Mouse (Mus musculus) frontal cortex, postnatal 14 days (tissue): Measurements from ENCODE around the gene Hmgcll1.

Source experiments
- DNase-seq, 2 experiments: peaks; one replicate each; pipeline ENCODE4 v3.0.0; 2022; ENCODE audit warnings: low spot score in 2 of 2

The Hmgcll1 gene

DNA sequence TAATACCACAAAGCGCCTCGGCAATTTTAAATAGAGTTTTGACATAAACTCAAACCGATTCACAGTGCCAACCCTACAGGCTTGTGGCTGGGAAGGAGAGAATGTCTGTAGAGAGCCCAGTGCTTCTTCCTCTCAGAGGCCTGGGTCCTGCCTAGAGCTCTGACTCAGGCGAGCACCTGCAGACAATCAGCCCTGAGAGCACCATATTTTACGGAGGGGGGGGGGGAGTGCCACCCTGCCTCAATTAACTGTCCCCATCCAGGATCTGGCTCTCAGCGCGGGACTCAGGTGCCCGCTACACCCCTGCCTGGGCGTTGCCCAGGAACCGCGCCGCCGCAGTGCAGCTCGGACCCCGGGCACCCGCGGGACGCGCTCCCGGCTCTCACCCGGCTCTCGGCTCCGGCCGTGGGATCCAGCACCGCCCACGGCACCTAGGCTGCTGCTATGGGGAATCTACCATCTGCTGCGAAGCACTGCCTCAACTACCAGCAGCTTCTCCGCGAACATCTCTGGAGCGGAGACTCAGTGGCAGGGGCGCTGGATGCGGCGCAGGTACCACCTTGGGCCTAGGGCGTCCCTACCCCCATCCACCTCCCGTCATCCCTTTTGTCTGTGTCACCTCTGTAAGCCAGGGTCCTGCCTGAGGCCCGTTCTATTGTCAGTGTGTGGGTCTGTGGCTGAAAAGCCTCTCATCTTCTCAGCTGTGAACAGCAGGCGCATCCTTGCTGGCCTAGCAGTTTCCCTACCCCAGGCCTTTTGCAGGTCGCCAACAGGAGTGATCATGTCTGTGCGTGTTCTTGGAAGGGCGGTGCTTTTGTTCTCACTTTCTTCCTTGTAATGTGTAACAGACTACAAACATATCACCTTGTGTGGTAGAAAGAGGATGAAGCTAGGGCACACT is at the start of gene Hmgcll1:
TSS of gene Hmgcll1 (plus strand) at position 225 of the 901 bp plus-strand sequence.
- peak; percentile 47 for DNase-seq

DNA sequence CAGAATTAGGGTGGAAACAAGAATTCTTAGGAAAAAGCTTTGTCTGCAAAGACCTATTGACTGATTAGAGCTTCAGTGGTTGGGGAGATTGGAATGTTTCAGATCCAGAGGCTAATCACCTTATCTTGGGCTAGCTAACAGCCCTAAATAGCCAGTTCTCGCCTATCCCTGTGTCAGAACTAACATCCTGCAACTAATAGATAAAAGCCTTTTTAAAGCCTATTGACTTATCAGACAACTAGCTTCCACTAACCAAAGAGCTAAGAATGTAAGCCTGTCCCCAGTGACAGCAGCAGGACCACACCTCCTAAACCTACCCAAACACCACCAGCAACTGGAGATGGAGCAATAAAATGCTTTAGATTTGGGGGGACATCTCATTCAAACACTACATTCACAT is 34.6 kb upstream of the Hmgcll1 start:
- DNase-seq = no peak

DNA sequence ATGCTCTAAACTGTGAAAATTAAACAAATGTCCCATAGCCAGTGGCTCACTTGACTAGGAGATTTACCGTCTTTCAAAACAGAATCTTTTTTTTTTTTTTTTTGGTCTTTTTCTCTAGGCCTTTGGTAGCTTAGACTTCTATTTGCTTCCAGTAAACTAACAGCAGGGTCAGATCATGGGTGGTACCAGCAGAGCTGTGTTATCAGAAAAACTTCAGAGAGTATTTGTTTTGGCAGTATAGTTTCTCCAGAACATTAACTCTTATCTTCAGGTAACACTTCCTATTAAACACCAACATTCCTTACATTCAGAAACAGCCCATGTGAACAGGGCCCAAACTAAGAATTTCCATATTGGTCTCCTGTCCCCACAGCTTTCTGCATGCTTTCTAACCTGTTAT is 33.5 kb upstream of the Hmgcll1 start:
- no peak for DNase-seq

DNA sequence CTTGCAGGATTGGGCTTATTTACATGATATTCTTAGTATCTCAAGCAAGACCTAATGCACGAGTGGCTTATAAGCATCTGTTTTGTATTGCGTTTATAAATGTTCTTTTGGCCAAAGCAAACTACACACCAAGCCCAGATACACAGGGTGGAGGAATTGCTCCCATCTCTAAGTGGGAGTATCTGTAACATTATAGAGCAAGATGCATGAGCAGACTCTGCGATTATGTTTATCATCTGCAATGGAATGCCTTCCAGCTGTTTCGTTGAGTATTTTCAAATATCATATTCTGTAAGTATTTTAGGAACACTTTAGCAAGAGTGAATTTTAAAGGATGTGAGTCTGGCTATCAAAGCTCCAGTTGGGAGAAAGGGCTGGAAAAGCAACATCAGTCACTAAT is 25.2 kb upstream of the Hmgcll1 start:
- DNase-seq = no peak

DNA sequence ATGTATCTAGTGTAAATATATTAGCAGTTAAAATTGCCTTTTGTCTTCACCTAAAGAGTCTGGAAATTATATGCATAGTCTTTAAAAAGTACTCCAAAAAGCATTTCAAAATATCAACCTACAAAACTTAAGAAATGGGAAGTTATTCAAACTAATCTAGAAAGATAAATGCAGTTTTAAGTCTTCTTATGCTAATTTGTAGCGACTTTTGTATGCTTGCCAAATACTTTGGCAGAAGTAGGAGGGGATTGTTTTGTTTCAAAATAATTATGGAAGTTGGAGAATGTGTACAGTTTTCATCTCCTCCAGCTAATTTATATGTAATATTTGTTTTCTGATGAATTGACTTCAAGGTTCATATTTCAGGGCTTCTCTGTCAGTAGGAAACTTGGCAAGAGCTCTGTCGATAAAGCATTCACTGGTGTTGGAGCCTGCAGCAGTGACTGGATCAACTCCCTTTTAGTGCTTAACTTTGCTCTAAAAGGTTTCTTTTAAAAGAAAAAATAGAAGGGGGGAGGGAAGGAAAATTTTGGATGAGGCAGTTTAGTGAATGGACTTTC is 15.8 kb upstream of the Hmgcll1 start:
- no peak for DNase-seq

DNA sequence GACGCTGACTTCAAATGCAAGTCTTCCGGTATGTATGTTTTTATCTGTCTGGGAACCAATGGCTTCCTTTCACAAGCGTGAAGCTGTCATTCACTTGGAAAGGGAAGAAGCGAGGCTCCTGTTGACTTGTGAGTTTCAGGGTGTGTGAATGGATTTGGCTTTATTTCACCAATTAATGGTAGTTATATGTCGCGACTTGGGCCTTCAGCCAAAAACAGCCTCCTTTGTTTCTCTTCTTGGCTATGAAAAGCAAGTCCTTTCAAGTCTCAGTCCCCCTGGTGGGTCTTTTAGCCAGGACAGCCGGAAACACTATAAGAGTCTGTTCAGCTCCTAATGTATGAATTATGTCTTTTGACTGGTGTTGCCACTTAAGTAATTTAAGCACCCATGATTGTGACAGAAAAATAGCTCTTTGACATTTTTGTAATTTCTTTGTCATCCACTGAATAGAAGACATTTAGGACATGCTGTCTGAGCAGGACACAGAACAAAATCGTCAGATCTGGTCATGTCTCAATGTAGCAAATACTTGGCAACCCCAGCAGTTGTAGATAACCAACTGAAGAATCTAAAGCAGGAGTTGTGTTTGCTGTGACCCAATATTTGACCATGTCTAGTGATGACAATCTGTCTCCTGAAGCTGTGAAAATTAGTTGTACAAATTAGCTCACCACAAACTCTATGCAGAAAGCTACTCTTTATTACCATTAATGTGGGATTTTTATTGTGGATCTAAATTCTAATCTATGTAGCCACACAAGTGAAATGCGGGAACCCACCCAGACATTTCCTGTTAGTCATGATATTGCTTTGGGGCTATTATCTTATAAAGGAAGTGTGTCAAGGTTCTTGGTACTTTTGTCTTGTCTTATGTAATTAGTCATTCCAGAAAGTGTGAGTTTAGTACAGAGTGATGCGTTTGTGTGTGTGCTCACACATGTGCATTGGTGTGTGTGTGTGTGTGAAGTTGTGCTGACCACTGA is 13.5 kb upstream of the Hmgcll1 start:
- DNase-seq = no peak

DNA sequence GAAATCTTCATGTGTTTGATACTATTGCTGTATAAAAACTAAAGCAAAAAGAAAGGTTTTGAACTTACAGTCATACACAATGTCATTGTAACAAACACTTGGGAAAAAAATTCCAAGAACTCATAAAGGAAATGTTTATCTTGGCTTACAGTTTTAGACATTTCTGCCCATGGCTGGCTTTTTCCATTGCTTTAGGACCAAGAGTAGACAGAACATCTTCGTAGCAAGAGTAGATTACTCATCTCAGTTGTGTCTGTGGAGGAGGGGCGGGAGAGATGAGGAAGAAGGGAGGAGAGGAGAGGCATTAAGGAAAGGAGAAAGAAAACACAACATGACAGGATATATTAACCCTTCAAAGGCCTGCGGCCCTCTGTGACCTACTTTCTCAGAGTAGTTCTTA is 11.6 kb upstream of the Hmgcll1 start:
- no peak for DNase-seq

DNA sequence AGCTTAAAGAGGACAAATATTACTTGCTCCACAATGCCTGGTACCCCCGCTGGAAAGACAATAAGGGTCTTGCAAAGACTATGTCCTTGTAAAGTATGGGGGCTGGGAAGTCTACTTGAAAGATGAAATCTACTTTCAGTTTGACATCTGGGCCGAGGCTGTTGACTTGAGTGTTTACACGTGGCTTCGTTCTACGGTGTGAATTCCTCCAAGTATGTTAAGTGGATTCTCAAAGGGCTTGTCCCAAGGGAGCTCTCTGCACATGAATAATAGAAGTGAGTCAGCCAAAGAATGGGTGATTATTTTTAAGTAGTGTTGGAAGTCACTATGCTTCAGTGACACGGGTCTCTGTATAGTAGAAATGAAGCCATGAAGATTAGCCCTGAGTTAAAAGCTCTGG is 11.0 kb upstream of the Hmgcll1 start:
- no peak for DNase-seq

DNA sequence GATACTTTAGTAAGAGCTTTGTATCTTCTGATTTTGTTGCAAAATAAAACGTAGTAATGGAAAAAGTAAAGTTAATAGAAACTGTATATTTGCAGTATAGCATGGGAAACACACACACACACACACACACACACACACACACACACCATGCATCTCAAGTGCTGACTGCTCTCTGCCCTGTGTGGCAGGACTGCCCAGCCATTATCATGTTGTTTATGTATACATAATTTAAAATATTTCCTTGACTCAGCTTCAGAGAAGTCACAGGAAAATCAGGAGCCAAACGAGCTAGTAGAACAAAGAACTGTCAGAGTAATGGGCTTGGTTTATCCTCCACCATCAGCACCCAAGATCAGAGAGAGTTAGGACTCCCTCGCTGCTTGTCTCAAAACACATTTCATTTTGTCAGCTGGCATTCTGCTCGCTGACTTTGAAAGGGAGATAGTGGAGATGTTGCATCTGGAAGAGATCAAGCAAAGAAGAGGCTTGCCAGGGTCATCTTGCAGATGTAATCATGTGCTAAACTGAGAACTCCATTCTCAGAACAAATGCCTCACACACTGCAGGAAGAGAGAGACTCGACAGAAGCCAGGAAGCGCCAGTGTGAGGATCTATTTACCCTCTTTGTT is 7.2 kb upstream of the Hmgcll1 start:
- DNase-seq = no peak

DNA sequence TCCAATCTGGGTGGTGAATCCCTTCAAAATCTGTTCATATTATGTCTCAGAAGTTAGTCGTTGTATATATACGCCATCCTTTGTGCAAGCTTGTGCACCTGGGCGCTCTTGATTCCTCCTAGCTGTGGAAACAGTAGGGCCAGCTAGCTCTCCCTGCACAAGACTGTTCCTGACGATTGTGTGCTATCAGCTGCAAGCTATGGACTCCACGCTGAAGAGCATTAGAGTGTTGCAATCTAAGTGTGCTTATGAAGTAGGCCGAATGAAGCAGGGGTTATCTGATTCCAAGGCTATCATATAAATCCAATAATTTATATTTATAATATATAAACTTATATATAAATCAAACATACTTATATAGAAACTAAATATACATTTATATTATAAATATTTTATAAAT is 866 bp upstream of the Hmgcll1 start:
- no peak for DNase-seq

DNA sequence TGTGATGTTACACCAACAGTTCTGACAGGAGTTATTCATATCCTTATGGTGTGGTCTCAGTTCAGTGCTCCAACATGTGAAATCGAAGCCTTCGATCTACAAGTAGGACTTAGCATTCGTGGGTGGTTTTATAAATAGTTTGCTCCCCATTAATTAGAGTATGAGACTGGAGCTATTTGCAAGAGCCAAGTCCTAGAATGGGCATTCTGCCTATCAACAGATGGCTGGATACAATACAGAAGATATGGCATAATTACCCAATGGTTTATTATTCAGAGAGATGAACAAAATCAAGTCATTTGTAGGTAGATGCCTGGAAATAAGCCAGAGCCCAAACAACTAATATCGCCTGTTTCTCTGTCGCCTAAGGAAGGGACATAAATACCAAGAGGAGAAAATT is 1.3 kb downstream of the Hmgcll1 start:
- DNase-seq = no peak

DNA sequence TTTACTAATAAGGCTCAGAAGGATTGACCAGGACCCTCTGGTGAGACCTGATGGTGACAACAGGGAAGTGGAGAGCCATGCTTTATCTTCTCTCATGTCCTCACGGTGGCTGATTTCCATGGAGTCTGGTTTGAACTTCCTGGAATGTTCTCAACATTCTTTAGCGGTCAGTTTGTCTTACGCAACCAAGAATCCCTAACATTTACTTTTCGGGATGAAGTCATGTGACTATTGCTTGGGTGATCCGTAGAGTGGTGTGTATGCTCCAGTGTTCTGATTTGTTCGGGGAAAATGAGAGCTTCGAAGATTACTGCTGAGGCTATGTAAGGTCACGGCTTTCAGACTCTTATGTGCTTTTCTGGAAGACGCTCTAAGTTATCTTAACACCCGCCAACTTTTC is 1.9 kb downstream of the Hmgcll1 start:
- DNase-seq = no peak

DNA sequence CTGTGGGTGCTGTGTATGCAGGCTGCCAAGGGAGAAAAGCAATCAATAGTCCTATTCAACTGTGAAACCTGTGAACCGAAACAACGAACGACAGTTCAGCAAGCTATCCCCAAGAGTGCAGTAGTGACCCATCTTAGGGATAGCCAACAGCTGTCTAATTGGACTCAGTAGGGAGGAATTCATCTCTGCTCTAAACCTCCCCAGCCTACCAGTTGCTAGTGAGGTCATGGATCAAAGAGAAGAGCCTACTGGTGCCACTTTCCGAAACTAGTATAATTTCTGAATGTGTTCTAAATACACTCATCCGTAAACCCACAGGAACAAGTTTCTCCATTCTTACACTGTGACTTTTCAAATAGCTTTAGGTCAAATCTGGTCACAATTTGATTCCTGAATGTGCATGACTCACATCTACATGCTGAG is 8.9 kb downstream of the Hmgcll1 start:
- no peak for DNase-seq

DNA sequence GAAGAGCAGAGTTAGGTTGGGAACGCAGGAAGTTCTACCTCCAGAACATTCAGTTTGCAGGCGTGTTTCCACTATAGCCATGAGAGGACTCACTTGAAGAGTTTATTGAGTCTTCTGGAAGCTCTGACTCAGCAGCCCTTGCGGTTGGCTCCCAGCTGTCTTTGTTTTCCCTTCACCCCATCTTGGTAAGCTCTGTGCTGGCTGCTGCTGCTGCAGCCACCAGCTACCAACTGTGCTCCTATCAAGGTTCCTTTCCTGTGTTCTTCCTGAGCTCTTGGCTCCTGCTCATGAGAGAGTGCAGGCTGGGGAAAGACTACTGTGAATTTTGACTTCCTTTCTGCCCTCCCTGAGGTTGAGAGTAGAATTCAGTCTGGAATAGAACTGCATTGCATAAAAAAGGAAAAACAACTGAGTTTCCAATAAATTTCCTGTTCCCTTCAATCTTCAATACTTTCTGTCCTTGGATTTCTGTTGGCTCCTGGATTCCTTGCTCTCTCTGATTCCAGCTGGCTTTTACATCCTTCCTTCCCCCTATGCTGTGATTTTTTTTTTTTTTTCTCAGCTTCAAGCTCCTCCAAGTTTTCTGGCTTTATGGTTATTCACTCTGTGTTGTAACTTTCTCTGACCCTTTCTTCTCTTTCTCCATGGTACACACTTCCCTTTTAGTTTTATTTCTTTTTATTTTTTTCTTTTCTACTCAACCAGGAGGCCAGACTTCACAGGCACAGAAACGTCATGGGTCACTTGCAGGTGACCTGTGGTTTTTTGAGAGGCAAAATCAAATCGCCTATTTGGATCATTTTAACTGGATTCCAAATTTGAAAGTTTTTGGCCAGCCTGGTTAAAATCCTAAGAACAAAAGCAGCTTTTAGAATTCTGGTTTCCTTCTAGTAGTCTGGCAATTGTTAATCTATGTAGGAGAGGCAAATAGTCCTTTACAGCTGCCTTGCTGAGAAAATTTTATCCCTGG is 9.9 kb downstream of the Hmgcll1 start:
- DNase-seq = no peak

DNA sequence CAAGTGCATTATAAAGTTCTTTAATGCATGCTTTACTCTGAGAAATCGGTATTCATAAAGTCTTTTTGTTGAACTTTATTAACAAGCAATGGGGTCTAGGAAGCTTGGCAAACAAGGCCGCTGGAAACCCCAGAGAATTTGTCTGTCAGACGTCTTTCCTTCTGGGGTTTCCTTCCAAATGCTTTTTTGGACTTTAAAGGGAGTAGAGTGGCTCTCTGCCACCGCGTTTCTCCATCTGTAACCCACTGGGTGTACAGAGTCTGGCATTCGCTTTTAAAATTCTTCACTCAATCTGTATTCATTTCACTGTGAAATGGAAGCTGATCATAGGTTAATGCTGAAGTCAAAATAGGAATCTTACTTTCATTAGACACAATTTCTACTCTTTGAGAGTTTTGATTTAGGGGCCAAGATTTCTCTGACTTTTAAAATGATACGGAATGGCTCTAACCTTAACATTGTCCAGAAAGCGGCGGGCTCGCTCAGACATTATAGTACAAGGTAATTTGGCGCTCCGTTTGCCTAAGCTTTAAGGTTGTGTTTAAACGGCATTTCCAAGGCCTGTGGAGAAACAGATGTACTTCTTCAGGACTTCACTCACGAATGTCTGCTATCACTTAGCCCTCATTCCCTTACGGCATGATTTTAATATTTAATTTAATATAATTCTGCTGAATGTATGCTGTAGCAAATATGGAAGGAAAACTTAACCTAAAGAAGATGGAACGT is 15.0 kb downstream of the Hmgcll1 start:
- DNase-seq = no peak

DNA sequence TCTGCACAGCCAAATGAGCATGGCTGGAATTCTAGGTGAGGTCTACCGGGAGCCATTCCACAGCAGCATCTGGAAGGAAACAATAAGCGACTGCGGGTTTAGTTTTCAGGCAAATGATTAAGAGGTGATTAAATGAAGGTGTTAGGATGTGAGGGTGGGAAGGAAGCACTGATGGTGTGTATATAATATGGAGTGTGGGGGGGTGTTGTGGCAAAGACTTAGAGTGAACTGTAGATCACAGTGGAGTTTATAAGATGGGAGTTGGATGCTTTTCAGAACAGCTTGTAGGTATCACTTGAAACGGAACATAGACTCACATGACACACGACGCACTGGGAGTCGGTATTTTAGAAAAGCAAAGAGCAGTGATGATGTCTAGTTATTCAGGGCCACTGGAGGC is 20.4 kb downstream of the Hmgcll1 start:
- DNase-seq = no peak

DNA sequence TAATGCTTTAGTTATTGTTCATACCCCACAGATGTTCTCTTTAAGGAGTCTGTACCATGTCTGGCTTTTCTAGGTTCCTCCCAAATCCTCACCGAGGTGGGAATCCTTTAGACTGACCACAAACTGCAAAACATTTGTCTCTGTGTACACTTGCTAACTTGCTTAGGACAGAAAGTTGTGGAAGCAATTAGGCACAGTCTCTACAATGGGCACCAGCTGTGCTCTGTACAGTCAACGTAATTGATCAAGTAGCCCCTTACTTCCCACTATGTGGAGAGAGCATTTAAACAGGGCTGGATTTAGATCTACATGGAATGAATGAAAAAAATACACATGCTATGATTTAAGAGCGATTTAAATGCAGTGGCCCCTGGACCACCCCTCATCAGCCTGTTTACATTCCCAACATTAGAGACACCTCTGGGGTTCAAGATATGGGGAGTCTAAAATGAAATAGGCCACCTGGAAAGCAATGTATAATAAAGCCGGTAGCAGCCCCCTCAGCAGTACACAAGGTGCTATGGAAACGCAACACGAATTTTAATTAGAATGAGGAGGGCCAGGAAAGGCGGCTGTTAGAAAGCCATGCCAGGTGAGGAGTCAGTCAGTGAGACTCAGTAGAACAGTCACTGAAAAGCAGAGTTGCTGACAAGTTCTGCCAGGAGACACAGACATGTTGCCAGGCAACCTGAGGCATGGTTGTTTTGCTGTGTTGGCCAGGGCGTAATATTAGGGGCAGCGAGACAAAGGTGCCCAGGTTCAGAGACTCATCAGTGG is 23.9 kb downstream of the Hmgcll1 start:
- DNase-seq = no peak

DNA sequence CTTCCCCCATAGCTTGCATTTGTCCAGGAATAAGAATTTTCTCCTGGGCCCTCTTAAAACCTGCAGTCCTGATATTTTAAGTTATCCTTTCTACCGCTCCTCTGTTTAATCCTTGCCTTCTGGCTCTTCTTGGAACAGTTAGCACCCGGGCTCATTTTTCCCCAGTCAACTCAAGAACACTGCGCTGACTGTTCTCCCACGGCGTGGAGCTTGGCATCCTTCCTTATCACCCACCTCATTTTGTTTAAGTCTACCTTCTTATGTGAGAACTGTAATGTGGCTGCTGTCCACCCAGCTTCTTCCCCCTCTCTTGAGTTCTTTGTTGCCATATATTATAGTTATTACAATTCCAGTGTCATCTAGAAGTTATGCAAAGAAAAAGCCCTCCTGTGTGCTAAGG is 25.1 kb downstream of the Hmgcll1 start:
- no peak for DNase-seq

DNA sequence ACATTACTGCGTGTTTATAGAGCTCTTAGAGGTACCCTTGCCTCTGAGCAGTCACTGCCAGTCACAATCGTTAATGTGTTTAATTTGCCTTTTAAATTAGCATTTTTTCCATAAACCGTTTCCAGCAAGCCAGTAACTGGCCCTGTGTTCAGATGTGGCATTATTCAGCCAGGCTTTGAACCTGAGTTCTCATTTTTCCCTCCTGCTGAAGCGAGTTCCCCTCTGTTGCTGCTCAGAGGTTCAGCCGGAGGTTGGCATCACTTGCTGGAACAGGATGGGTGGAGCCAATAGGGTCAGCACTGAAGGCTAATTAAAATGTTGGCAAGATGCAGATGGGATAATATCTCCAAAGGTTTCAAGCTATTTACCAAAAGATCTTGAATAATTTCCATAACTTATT is 28.7 kb downstream of the Hmgcll1 start:
- DNase-seq = no peak
